Mouse (Mus musculus) liver, embryonic 14.5 days (tissue): Measurements from ENCODE around the gene Ctnna2.

Experiments used
- CTCF ChIP-seq: IDR thresholded peaks from 2 replicates; pipeline ENCODE4 v1.5.1; 2016; ENCODE audit warnings: antibody characterized with exemption, low read depth, control low read depth
- EP300 ChIP-seq: IDR thresholded peaks from 2 replicates; pipeline ENCODE4 v1.6.1; 2016; ENCODE audit warnings: antibody characterized with exemption, low read depth

- TF ChIP-seq CTCF (no peak), EP300 (no peak)
These were observed 285.4 kb downstream of the Ctnna2 start for GRCm38 (mm10) chr6:77694093-77694492.
